Mouse (Mus musculus): ENCODE measurements at regions not wholly inside any gene's neighbourhood (a gene's known extent, or its start where the extent isn't known, plus 50 kb on each side); places are given as distances from the start of the nearest gene placed in this dataset.

- in situ Hi-C loops (cut with MboI; ENCODE audit: low pct_unique_long_range_greater_than_20kb in 1 of 2, low sequenced_read_pairs in 2 of 2, unreplicated experiment in 1 of 2): no loop called here
Measured at GRCm38 (mm10) chr12:25394326-25394725, 297.4 kb upstream of the Id2 start.

GRCm38 (mm10) chr12:25393501-25393900 is 296.6 kb upstream of the Id2 start:
- in situ Hi-C loops (cut with MboI; ENCODE audit: low pct_unique_long_range_greater_than_20kb in 1 of 2, low sequenced_read_pairs in 2 of 2, unreplicated experiment in 1 of 2): no loop called here

GRCm38 (mm10) chr12:25389202-25389601 is 292.3 kb upstream of the Id2 start:
- in situ Hi-C loops (cut with MboI; ENCODE audit: low pct_unique_long_range_greater_than_20kb in 1 of 2, low sequenced_read_pairs in 2 of 2, unreplicated experiment in 1 of 2): no loop called here

- in situ Hi-C loops (cut with MboI; ENCODE audit: low pct_unique_long_range_greater_than_20kb in 1 of 2, low sequenced_read_pairs in 2 of 2, unreplicated experiment in 1 of 2): no loop called here
Measured at GRCm38 (mm10) chr12:25387791-25388280, 290.9 kb upstream of the Id2 start.

GRCm38 (mm10) chr12:25382961-25383360 is 286.0 kb upstream of the Id2 start:
- in situ Hi-C loops (cut with MboI; ENCODE audit: low pct_unique_long_range_greater_than_20kb in 1 of 2, low sequenced_read_pairs in 2 of 2, unreplicated experiment in 1 of 2): no loop called here

GRCm38 (mm10) chr12:25382475-25382874 is 285.5 kb upstream of the Id2 start:
- in situ Hi-C loops (cut with MboI; ENCODE audit: low pct_unique_long_range_greater_than_20kb in 1 of 2, low sequenced_read_pairs in 2 of 2, unreplicated experiment in 1 of 2): no loop called here

- in situ Hi-C loops (cut with MboI; ENCODE audit: low pct_unique_long_range_greater_than_20kb in 1 of 2, low sequenced_read_pairs in 2 of 2, unreplicated experiment in 1 of 2): no loop called here
Measured at GRCm38 (mm10) chr12:25381619-25382018, 284.7 kb upstream of the Id2 start.

- in situ Hi-C loops (cut with MboI; ENCODE audit: low pct_unique_long_range_greater_than_20kb in 1 of 2, low sequenced_read_pairs in 2 of 2, unreplicated experiment in 1 of 2): no loop called here
Measured at GRCm38 (mm10) chr12:25379996-25380395, 283.1 kb upstream of the Id2 start.

GRCm38 (mm10) chr12:25379016-25379415 is 282.1 kb upstream of the Id2 start:
- in situ Hi-C loops (cut with MboI; ENCODE audit: low pct_unique_long_range_greater_than_20kb in 1 of 2, low sequenced_read_pairs in 2 of 2, unreplicated experiment in 1 of 2): no loop called here

GRCm38 (mm10) chr12:25378036-25378645 is 281.2 kb upstream of the Id2 start:
- in situ Hi-C loops (cut with MboI; ENCODE audit: low pct_unique_long_range_greater_than_20kb in 1 of 2, low sequenced_read_pairs in 2 of 2, unreplicated experiment in 1 of 2): no loop called here

GRCm38 (mm10) chr12:25376451-25376850 is 279.5 kb upstream of the Id2 start:
- in situ Hi-C loops (cut with MboI; ENCODE audit: low pct_unique_long_range_greater_than_20kb in 1 of 2, low sequenced_read_pairs in 2 of 2, unreplicated experiment in 1 of 2): no loop called here

GRCm38 (mm10) chr12:25367541-25367940 is 270.6 kb upstream of the Id2 start:
- in situ Hi-C loops (cut with MboI; ENCODE audit: low pct_unique_long_range_greater_than_20kb in 1 of 2, low sequenced_read_pairs in 2 of 2, unreplicated experiment in 1 of 2): no loop called here

GRCm38 (mm10) chr12:25365600-25366267 is 268.8 kb upstream of the Id2 start:
- in situ Hi-C loops (cut with MboI; ENCODE audit: low pct_unique_long_range_greater_than_20kb in 1 of 2, low sequenced_read_pairs in 2 of 2, unreplicated experiment in 1 of 2): no loop called here

- in situ Hi-C loops (cut with MboI; ENCODE audit: low pct_unique_long_range_greater_than_20kb in 1 of 2, low sequenced_read_pairs in 2 of 2, unreplicated experiment in 1 of 2): no loop called here
Measured at GRCm38 (mm10) chr12:25364966-25365568, 268.1 kb upstream of the Id2 start.

- in situ Hi-C loops (cut with MboI; ENCODE audit: low pct_unique_long_range_greater_than_20kb in 1 of 2, low sequenced_read_pairs in 2 of 2, unreplicated experiment in 1 of 2): no loop called here
Measured at GRCm38 (mm10) chr12:25363839-25364238, 266.9 kb upstream of the Id2 start.

GRCm38 (mm10) chr12:25363341-25363740 is 266.4 kb upstream of the Id2 start:
- in situ Hi-C loops (cut with MboI; ENCODE audit: low pct_unique_long_range_greater_than_20kb in 1 of 2, low sequenced_read_pairs in 2 of 2, unreplicated experiment in 1 of 2): no loop called here

- in situ Hi-C loops (cut with MboI; ENCODE audit: low pct_unique_long_range_greater_than_20kb in 1 of 2, low sequenced_read_pairs in 2 of 2, unreplicated experiment in 1 of 2): no loop called here
Measured at GRCm38 (mm10) chr12:25362771-25363170, 265.8 kb upstream of the Id2 start.

GRCm38 (mm10) chr12:25360726-25361125 is 263.8 kb upstream of the Id2 start:
- in situ Hi-C loops (cut with MboI; ENCODE audit: low pct_unique_long_range_greater_than_20kb in 1 of 2, low sequenced_read_pairs in 2 of 2, unreplicated experiment in 1 of 2): no loop called here

GRCm38 (mm10) chr12:25359931-25360330 is 263.0 kb upstream of the Id2 start:
- in situ Hi-C loops (cut with MboI; ENCODE audit: low pct_unique_long_range_greater_than_20kb in 1 of 2, low sequenced_read_pairs in 2 of 2, unreplicated experiment in 1 of 2): no loop called here
